Mouse (Mus musculus): ENCODE results near the gene Hist1h3c. TPM values are rescaled to one million over a fixed set of nuclear protein-coding genes. Genes with fewer than 3 reads are reported as not detected.

Hist1h3c gene
- 35.9 and 40.8 TPM in 2 replicates for polyA plus RNA-seq (2012; rRNA removed; ENCODE audit: low replicate concordance)

GRCm38 (mm10) chr13:23745381-23746161, at the start of gene Hist1h3c:
Gene Hist1h3c (minus strand): TSS chr13:23745602.

GRCm38 (mm10) chr13:23769613-23770012, 24.2 kb upstream of the Hist1h3c start, which contains the start of gene Trim38:
Gene Trim38 (plus strand): TSS chr13:23769913.

GRCm38 (mm10) chr13:23763586-23764323, 18.4 kb upstream of the Hist1h3c start, which contains the start of gene Hist1h1a:
Gene Hist1h1a (plus strand): TSS chr13:23763666.

GRCm38 (mm10) chr13:23761871-23762821, 16.7 kb upstream of the Hist1h3c start, which contains the start of gene Hist1h3a:
Gene Hist1h3a (minus strand): TSS chr13:23762386.

GRCm38 (mm10) chr13:23760972-23761864, 15.8 kb upstream of the Hist1h3c start, which contains the start of gene Hist1h4a:
Gene Hist1h4a (minus strand): TSS chr13:23761230.

GRCm38 (mm10) chr13:23756790-23757189, 11.4 kb upstream of the Hist1h3c start, which contains the start of gene Hist1h4b:
Gene Hist1h4b (plus strand): TSS chr13:23757013.

GRCm38 (mm10) chr13:23752067-23752741, 6.8 kb upstream of the Hist1h3c start, which contains the start of gene Hist1h3b:
Gene Hist1h3b (plus strand): TSS chr13:23752267.

GRCm38 (mm10) chr13:23750839-23751477, 5.6 kb upstream of the Hist1h3c start, which contains the start of gene Hist1h2ab:
Gene Hist1h2ab (plus strand): TSS chr13:23751126.

GRCm38 (mm10) chr13:23746201-23747080, 1.0 kb upstream of the Hist1h3c start, which contains the start of gene Hist1h2bb:
Gene Hist1h2bb (plus strand): TSS chr13:23746734.

GRCm38 (mm10) chr13:23738677-23739068, 6.7 kb downstream of the Hist1h3c start, which contains the start of gene Hist1h1c:
Gene Hist1h1c (plus strand): TSS chr13:23738808.

GRCm38 (mm10) chr13:23710374-23711089, 34.9 kb downstream of the Hist1h3c start, which contains the start of gene Hfe:
Gene Hfe (minus strand): TSS chr13:23710854.

GRCm38 (mm10) chr13:23698300-23698693, 47.1 kb downstream of the Hist1h3c start, which contains the start of gene Hist1h4c:
Gene Hist1h4c (minus strand): TSS chr13:23698454.

GRCm38 (mm10) chr13:23695514-23695913, 49.9 kb downstream of the Hist1h3c start, which contains the start of gene Hist1h1t:
Gene Hist1h1t (plus strand): TSS chr13:23695814.

